Mouse (Mus musculus) CH12F3 (cell line): ENCODE measurements around the gene Gm4131.
"Not testable (repeated sequence)": the region's sequence is repeated elsewhere in the genome, so short reads cannot be mapped to it uniquely, and the experiment has no call there.

ENCODE experiments used
- in situ Hi-C: fragments of 300-500 bp; cut with MboI; formaldehyde crosslinking; loops from 2 replicates; pipeline ENCODE4 v1.14.3; 2020; ENCODE audit warnings: low sequenced_read_pairs

Gene Gm4131

GRCm38 (mm10) chr14:62566821-62567220, at the start of gene Gm4131:
Gene Gm4131 (minus strand): TSS chr14:62566921.
- in situ Hi-C loops: not testable (repeated sequence)

- in situ Hi-C loops: no loop called here
Measured at GRCm38 (mm10) chr14:62609904-62610303, 43.2 kb upstream of the Gm4131 start.

GRCm38 (mm10) chr14:62607791-62608196, 41.1 kb upstream of the Gm4131 start:
- in situ Hi-C loops: no loop called here

GRCm38 (mm10) chr14:62602869-62603268, 36.1 kb upstream of the Gm4131 start:
- in situ Hi-C loops: no loop called here

GRCm38 (mm10) chr14:62602271-62602670, 35.5 kb upstream of the Gm4131 start:
- in situ Hi-C loops: no loop called here

- in situ Hi-C loops: no loop called here
Measured at GRCm38 (mm10) chr14:62600109-62600522, 33.4 kb upstream of the Gm4131 start.

- in situ Hi-C loops: no loop called here
Measured at GRCm38 (mm10) chr14:62585338-62585737, 18.6 kb upstream of the Gm4131 start.

- in situ Hi-C loops: no loop called here
Measured at GRCm38 (mm10) chr14:62584637-62585036, 17.9 kb upstream of the Gm4131 start.

- in situ Hi-C loops: no loop called here
Measured at GRCm38 (mm10) chr14:62581768-62582167, 15.0 kb upstream of the Gm4131 start.

GRCm38 (mm10) chr14:62580945-62581344, 14.2 kb upstream of the Gm4131 start:
- in situ Hi-C loops: no loop called here

GRCm38 (mm10) chr14:62575862-62576261, 9.1 kb upstream of the Gm4131 start:
- in situ Hi-C loops: no loop called here

- in situ Hi-C loops: no loop called here
Measured at GRCm38 (mm10) chr14:62574906-62575305, 8.2 kb upstream of the Gm4131 start.

GRCm38 (mm10) chr14:62573454-62573853, 6.7 kb upstream of the Gm4131 start:
- in situ Hi-C loops: no loop called here

GRCm38 (mm10) chr14:62570299-62570698, 3.6 kb upstream of the Gm4131 start:
- in situ Hi-C loops: no loop called here

- in situ Hi-C loops: no loop called here
Measured at GRCm38 (mm10) chr14:62569463-62569862, 2.7 kb upstream of the Gm4131 start.

GRCm38 (mm10) chr14:62563679-62564078, 3.0 kb downstream of the Gm4131 start:
- in situ Hi-C loops: no loop called here

GRCm38 (mm10) chr14:62561875-62562748, 4.6 kb downstream of the Gm4131 start:
- in situ Hi-C loops: no loop called here

- in situ Hi-C loops: no loop called here
Measured at GRCm38 (mm10) chr14:62557111-62557510, 9.6 kb downstream of the Gm4131 start.

GRCm38 (mm10) chr14:62555840-62556810, 10.6 kb downstream of the Gm4131 start:
- in situ Hi-C loops: no loop called here

- in situ Hi-C loops: no loop called here
Measured at GRCm38 (mm10) chr14:62555309-62555829, 11.4 kb downstream of the Gm4131 start, which contains the start of gene Fam124a. Gene Fam124a (plus strand): TSS chr14:62555737.

GRCm38 (mm10) chr14:62553786-62554185, 12.9 kb downstream of the Gm4131 start:
- in situ Hi-C loops: no loop called here
